Mouse (Mus musculus): Measurements from ENCODE around the gene Fopnl. TPM values are rescaled to one million over a fixed set of nuclear protein-coding genes. Genes with fewer than 3 reads are reported as not detected.

Gene Fopnl
- polyA plus RNA-seq, 1 experiment from 2014 or later = 154 TPM

Other genes with a start within 250 kb of the Fopnl start
- 142 and 153 TPM in 2 replicates for gene Nde1, start 154.1 kb downstream of the Fopnl start, polyA plus RNA-seq (2014; fragmentation: Nextera tagmentation; extraction: Ambion mirVana)
- 16.8 and 17.5 TPM in 2 replicates for gene Marf1, start 154.1 kb downstream of the Fopnl start, polyA plus RNA-seq (2014; fragmentation: Nextera tagmentation; extraction: Ambion mirVana)
- 0.27 and 0.32 TPM in 2 replicates for gene Myh11, start 26.0 kb downstream of the Fopnl start, polyA plus RNA-seq (2014; fragmentation: Nextera tagmentation; extraction: Ambion mirVana)
- 7.0 and 7.5 TPM in 2 replicates for gene Abcc1, start 44.2 kb upstream of the Fopnl start, polyA plus RNA-seq (2014; fragmentation: Nextera tagmentation; extraction: Ambion mirVana)
- not detected in 2 replicates for gene A630010A05Rik, start 244.9 kb upstream of the Fopnl start, polyA plus RNA-seq (2014; fragmentation: Nextera tagmentation; extraction: Ambion mirVana)

All from neural tube, embryonic 11.5 days (tissue).